Mouse (Mus musculus): Measurements from ENCODE around the gene Hacd3.

DNA sequence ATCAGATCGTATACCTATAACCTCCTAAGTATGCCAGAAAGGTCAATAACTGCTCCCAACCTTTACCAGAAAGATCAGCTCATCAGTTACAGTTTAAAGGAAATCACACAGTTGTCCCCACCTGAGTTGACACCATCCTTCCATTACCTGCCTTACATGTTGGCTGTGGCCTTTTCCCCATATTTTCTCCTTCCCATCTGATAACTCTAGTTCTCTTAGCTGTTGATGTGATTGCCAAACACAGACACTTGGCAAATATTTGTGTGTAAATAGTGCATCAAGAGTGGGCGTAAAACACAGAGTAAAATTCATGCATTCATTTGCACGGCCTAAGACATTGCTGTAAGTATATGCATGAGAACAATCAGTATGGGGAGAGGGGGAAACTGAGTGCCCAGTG, 2.0 kb upstream of the Hacd3 start:
- TF ChIP-seq CTCF (IDR thresholded peaks at IDR 0.05; ENCODE audit: borderline replicate concordance, insufficient read depth, low read length) (no peak), POLR2A (IDR thresholded peaks at IDR 0.05; ENCODE audit: low read depth, low read length) (no peak)
